Mouse (Mus musculus): ENCODE results near the gene Rep15. TPM values are rescaled to one million over a fixed set of nuclear protein-coding genes. Genes with fewer than 3 reads are reported as not detected.

Rep15 gene
- polyA plus RNA-seq (2012; ENCODE audit: insufficient read depth, insufficient read length, low replicate concordance, missing spikeins), result not detected in 2 replicates

GRCm38 (mm10) chr6:147032303-147032925, at the start of gene Rep15:
Gene Rep15, plus strand, starts transcription at chr6:147032584.
- Histone ChIP-seq H3K27ac (ENCODE audit: insufficient read depth, low read depth, low read length) (no peak within 1 kb of the TSS), H3K4me1 (ENCODE audit: control insufficient read depth, insufficient read depth, low read length) (no peaks in the 10 kb centered on the region), H3K4me3 (ENCODE audit: insufficient read depth, low read depth, low read length) (no peak within 1 kb of the TSS)
- TF ChIP-seq CTCF (IDR thresholded peaks at IDR 0.05; ENCODE audit: insufficient read depth, low read depth, low read length) (no peak), POLR2A (IDR thresholded peaks at IDR 0.05; ENCODE audit: insufficient read depth, low read depth, low read length) (no peak)
- WGBS, result 54% methylated on average over 13 of the region's 13 CpGs

GRCm38 (mm10) chr6:146984569-146984968, 47.8 kb upstream of the Rep15 start:
- no peak for TF ChIP-seq POLR2A (IDR thresholded peaks at IDR 0.05; ENCODE audit: insufficient read depth, low read depth, low read length)
- no peak for TF ChIP-seq CTCF (IDR thresholded peaks at IDR 0.05; ENCODE audit: insufficient read depth, low read depth, low read length)
- 67% methylated on average over 3 of the region's 3 CpGs for WGBS

DNA sequence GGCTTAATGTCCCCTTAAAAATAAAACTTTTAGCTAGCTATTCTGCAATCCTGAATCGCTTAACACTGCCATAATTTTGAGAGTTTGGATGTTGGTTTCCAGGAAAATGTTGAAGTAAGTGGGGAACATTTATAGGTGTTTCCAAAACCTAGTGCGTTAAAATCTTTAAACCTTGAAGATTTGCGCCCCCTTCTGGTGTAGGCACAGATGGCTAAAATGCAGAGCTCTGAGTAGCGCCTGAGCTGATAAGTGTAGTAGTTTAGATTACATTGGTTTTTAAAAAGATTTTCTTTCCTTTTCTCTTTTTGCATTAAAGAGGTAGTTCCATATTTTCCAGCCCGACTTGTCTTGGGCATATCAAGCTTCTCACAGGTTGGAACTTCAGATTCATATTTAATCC, 38.1 kb upstream of the Rep15 start:
- H3K27ac ChIP-seq (ENCODE audit: insufficient read depth, low read depth, low read length), result no peak overlapping the region
- no peak for TF ChIP-seq POLR2A (IDR thresholded peaks at IDR 0.05; ENCODE audit: insufficient read depth, low read depth, low read length)
- no peak for TF ChIP-seq CTCF (IDR thresholded peaks at IDR 0.05; ENCODE audit: insufficient read depth, low read depth, low read length)
- H3K4me1 ChIP-seq (ENCODE audit: control insufficient read depth, insufficient read depth, low read length), result peaks cover 1% of the 10 kb centered on the region; the same call in 1 of the 2 replicates
- no peak overlapping the region for H3K4me3 ChIP-seq (ENCODE audit: insufficient read depth, low read depth, low read length)
- 38% methylated on average over 5 of the region's 5 CpGs for WGBS

More at GRCm38 (mm10) chr6:146984569-146984968, 47.8 kb upstream of the Rep15 start:
- Histone ChIP-seq H3K4me1 (ENCODE audit: control insufficient read depth, insufficient read depth, low read length) (no peaks in the 10 kb centered on the region), H3K4me3 (ENCODE audit: insufficient read depth, low read depth, low read length) (no peak overlapping the region), H3K27ac (ENCODE audit: insufficient read depth, low read depth, low read length) (no peak overlapping the region)

DNA sequence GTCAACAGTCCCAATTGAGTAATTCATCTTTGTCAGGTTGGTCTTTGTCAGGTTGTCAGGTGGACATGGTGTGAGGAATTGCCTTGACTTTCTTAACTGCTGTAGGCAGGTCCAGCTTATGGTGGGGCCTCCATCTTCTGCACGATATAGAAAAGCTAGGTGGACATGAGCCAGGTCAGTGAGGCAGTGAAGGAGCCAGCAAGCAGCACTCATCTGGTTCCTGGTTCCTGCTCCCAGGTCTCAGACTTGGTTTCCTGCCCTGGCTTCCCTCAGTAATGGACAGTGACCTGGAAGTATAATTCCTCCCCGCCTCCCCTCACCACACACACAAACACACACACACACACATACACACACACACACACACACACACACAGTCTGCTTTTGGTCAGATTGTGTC, 37.0 kb upstream of the Rep15 start:
- peaks cover 7% of the 10 kb centered on the region; the same call in 1 of the 2 replicates for H3K4me1 ChIP-seq (ENCODE audit: control insufficient read depth, insufficient read depth, low read length)
- no peak overlapping the region for H3K27ac ChIP-seq (ENCODE audit: insufficient read depth, low read depth, low read length)
- H3K4me3 ChIP-seq (ENCODE audit: insufficient read depth, low read depth, low read length), result no peak overlapping the region
- TF ChIP-seq CTCF (IDR thresholded peaks at IDR 0.05; ENCODE audit: insufficient read depth, low read depth, low read length) (no peak), POLR2A (IDR thresholded peaks at IDR 0.05; ENCODE audit: insufficient read depth, low read depth, low read length) (no peak)
- 98% methylated on average over 2 of the region's 2 CpGs for WGBS

DNA sequence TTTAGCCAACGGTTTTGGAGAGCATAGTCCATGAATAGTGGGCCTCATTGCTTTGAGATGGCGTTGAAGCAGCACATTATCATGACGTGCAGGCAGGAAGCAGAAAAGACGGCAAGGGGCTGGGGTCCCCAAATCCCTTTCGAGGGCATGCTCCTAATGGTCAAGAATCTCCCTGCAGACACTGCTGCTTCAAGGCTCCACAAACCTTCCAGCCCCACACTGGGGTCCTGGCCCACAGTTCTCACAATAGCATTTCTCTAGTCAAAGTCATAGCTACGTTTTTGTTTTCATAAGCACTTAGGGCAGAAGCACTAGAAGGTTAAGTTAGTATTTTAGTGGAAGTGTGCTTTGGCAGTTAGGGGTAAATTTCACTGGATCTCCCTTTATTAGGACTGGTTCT, 36.5 kb upstream of the Rep15 start:
- no peak overlapping the region for H3K4me3 ChIP-seq (ENCODE audit: insufficient read depth, low read depth, low read length)
- no peak for TF ChIP-seq POLR2A (IDR thresholded peaks at IDR 0.05; ENCODE audit: insufficient read depth, low read depth, low read length)
- TF ChIP-seq CTCF (IDR thresholded peaks at IDR 0.05; ENCODE audit: insufficient read depth, low read depth, low read length), result no peak
- H3K4me1 ChIP-seq (ENCODE audit: control insufficient read depth, insufficient read depth, low read length), result peaks cover 9% of the 10 kb centered on the region
- H3K27ac ChIP-seq (ENCODE audit: insufficient read depth, low read depth, low read length), result no peak overlapping the region
- WGBS, result 92% methylated on average over 6 of the region's 6 CpGs

GRCm38 (mm10) chr6:146997006-146997405, 35.4 kb upstream of the Rep15 start:
- Histone ChIP-seq H3K4me3 (ENCODE audit: insufficient read depth, low read depth, low read length) (no peak overlapping the region), H3K4me1 (ENCODE audit: control insufficient read depth, insufficient read depth, low read length) (peaks cover 11% of the 10 kb centered on the region), H3K27ac (ENCODE audit: insufficient read depth, low read depth, low read length) (no peak overlapping the region)
- 95% methylated on average over 6 of the region's 6 CpGs for WGBS
- TF ChIP-seq CTCF (IDR thresholded peaks at IDR 0.05; ENCODE audit: insufficient read depth, low read depth, low read length) (no peak), POLR2A (IDR thresholded peaks at IDR 0.05; ENCODE audit: insufficient read depth, low read depth, low read length) (no peak)

DNA sequence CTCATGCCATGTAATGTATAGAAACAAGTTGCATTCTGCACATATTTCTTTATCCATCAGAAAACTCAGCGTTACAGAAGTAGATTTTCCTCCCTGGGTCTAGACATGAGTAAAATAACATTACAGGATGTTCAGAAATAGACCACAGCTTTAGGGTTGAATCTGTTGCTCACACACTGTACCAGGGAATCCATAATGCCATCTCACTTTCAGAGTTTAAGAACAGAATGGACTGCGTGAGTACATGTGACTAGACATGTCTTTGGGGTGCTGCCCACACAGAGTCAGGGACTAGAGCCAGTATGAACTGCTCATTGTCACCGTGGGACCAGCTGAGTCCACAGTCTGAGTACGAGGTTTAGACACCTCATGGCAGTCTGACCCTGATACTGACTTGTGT, 33.7 kb upstream of the Rep15 start:
- peaks cover 11% of the 10 kb centered on the region for H3K4me1 ChIP-seq (ENCODE audit: control insufficient read depth, insufficient read depth, low read length)
- H3K4me3 ChIP-seq (ENCODE audit: insufficient read depth, low read depth, low read length), result no peak overlapping the region
- no peak overlapping the region for H3K27ac ChIP-seq (ENCODE audit: insufficient read depth, low read depth, low read length)
- TF ChIP-seq CTCF (IDR thresholded peaks at IDR 0.05; ENCODE audit: insufficient read depth, low read depth, low read length) (no peak), POLR2A (IDR thresholded peaks at IDR 0.05; ENCODE audit: insufficient read depth, low read depth, low read length) (no peak)
- WGBS, result 75% methylated on average over 4 of the region's 4 CpGs

GRCm38 (mm10) chr6:146999302-146999701, 33.1 kb upstream of the Rep15 start:
- no peak overlapping the region for H3K4me3 ChIP-seq (ENCODE audit: insufficient read depth, low read depth, low read length)
- WGBS, result 68% methylated on average over 9 of the region's 9 CpGs
- H3K27ac ChIP-seq (ENCODE audit: insufficient read depth, low read depth, low read length), result 0 out of 2 replicates have a peak overlapping the region, but pooled peaks have one; percentile 23
- H3K4me1 ChIP-seq (ENCODE audit: control insufficient read depth, insufficient read depth, low read length), result peaks cover 11% of the 10 kb centered on the region
- no peak for TF ChIP-seq CTCF (IDR thresholded peaks at IDR 0.05; ENCODE audit: insufficient read depth, low read depth, low read length)
- no peak for TF ChIP-seq POLR2A (IDR thresholded peaks at IDR 0.05; ENCODE audit: insufficient read depth, low read depth, low read length)

DNA sequence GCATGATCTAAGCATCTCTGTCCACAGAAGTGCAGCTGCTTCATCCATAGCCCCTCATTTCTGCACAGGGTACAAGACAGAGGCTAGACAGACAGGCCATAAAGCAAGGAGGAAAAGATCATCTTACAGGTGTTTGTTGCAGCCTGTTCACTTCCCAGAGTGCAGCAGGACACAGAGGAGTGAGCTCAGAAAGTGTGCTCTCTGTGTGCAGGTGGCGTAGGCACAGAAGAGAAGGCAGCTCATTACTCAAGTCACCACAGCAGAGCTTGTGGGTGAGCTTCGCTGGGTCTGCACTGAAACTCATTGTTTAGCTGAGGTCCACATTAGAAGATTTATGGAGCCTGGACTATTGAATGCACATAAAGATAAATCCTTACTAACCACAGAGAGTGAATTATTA, 32.6 kb upstream of the Rep15 start:
- Histone ChIP-seq H3K4me3 (ENCODE audit: insufficient read depth, low read depth, low read length) (no peak overlapping the region), H3K4me1 (ENCODE audit: control insufficient read depth, insufficient read depth, low read length) (peaks cover 11% of the 10 kb centered on the region), H3K27ac (ENCODE audit: insufficient read depth, low read depth, low read length) (no peak overlapping the region)
- no peak for TF ChIP-seq CTCF (IDR thresholded peaks at IDR 0.05; ENCODE audit: insufficient read depth, low read depth, low read length)
- no peak for TF ChIP-seq POLR2A (IDR thresholded peaks at IDR 0.05; ENCODE audit: insufficient read depth, low read depth, low read length)
- 62% methylated on average over 2 of the region's 2 CpGs for WGBS

Data from olfactory bulb, adult 2 months (tissue).